Mouse (Mus musculus) heart, embryonic 10.5 days (tissue): ENCODE results near the gene Ddx19a. TPM values are rescaled to one million over a fixed set of nuclear protein-coding genes. Genes with fewer than 3 reads are reported as not detected.
A peak's percentile ranks its signal among the peaks of the same experiment; 100 is the strongest.
"Not testable (repeated sequence)": the region's sequence is repeated elsewhere in the genome, so short reads cannot be mapped to it uniquely, and the experiment has no call there.

Experiments used
- DNase-seq: peaks from one replicate; pipeline ENCODE4 v3.0.0-alpha.2; 2017; ENCODE audit warnings: low spot score
- H3K27ac ChIP-seq: fragments of 300-500 bp; sonication (generic); 2 replicates; pipeline ENCODE4 v1.5.1; 2016; ENCODE audit warnings: mild to moderate bottlenecking
- H3K27me3 ChIP-seq: fragments of 300-500 bp; sonication (generic); 2 replicates; pipeline ENCODE4 v1.6.1; 2016; ENCODE audit warnings: mild to moderate bottlenecking; ENCODE audit not compliant: poor library complexity, insufficient read depth, severe bottlenecking
- H3K36me3 ChIP-seq: fragments of 300-500 bp; sonication (generic); 2 replicates; pipeline ENCODE4 v1.6.1; 2016; ENCODE audit warnings: mild to moderate bottlenecking, moderate library complexity
- H3K4me1 ChIP-seq: fragments of 300-500 bp; sonication (generic); 2 replicates; pipeline ENCODE4 v1.6.1; 2016; ENCODE audit warnings: mild to moderate bottlenecking
- H3K4me3 ChIP-seq: fragments of 300-500 bp; sonication (generic); 2 replicates; pipeline ENCODE4 v1.5.1; 2016; ENCODE audit warnings: mild to moderate bottlenecking, moderate library complexity
- H3K9me3 ChIP-seq: fragments of 300-500 bp; sonication (generic); 2 replicates; pipeline ENCODE4 v1.6.1; 2016; ENCODE audit warnings: mild to moderate bottlenecking, moderate library complexity
- WGBS: fragments of 180-500 bp; shearing (Covaris S2); methylation state at CpG from one replicate; pipeline ENCODE4 v1.1.7; 2016; 5-methylcytosine and 5-hydroxymethylcytosine counted together
- polyA plus RNA-seq: library from polyadenylated mRNA; unstranded; fragments of >200 nt; fragmentation: Nextera tagmentation; extraction: Ambion mirVana; gene quantifications from 2 replicates; pipeline ENCODE4 v1.2.1, GENCODE M21; 2016

The Ddx19a gene
- polyA plus RNA-seq, 1 experiment from 2014 or later: 23.5 TPM

DNA sequence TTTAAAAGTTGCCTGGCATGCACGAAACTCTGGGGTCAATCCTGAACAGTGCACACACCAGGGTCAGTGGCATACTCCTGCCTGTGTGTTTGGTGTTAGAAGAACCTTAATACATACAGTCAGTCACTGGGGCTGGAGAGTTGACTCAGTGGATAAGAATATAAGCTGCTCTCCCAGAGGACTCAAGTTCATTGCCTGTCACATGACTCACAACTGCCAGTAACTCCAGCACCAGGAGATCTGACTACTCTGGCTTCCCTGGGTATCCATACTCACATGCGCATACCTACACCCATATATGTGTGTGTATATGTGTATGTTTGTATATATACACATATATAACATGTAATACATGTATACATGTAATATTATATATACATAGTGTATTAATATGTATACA is 34.5 kb downstream of the Ddx19a start:
- Histone ChIP-seq H3K4me1 (peaks cover 19% of the 10 kb centered on the region), H3K9me3 (no peaks in the 10 kb centered on the region), H3K4me3 (no peak overlapping the region), H3K36me3 (peaks cover 76% of the 10 kb centered on the region), H3K27ac (no peak overlapping the region), H3K27me3 (no peaks in the 10 kb centered on the region)
- no peak for DNase-seq
- WGBS: 96% methylated on average over 2 of the region's 2 CpGs

DNA sequence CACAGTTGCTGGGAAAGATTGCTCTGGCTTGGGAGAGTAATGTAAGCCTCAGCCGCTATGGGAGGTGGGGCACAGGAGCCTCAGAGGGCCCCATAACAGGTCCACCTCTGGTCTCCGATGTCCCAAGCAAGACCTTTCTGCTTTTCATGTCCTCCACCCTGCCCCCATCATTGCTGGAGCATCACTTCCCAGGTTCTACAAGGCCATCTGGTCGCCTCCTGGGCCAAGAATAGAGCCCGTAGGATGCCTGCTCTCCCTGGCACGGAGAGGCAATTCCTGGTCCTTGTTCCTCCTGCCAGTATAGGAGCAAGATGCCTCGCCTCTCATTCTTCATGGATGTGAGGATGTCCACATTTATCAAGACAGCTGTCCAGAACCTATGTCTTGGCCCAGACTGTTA is 37.7 kb downstream of the Ddx19a start:
- H3K36me3 ChIP-seq: peaks cover 67% of the 10 kb centered on the region

DNA sequence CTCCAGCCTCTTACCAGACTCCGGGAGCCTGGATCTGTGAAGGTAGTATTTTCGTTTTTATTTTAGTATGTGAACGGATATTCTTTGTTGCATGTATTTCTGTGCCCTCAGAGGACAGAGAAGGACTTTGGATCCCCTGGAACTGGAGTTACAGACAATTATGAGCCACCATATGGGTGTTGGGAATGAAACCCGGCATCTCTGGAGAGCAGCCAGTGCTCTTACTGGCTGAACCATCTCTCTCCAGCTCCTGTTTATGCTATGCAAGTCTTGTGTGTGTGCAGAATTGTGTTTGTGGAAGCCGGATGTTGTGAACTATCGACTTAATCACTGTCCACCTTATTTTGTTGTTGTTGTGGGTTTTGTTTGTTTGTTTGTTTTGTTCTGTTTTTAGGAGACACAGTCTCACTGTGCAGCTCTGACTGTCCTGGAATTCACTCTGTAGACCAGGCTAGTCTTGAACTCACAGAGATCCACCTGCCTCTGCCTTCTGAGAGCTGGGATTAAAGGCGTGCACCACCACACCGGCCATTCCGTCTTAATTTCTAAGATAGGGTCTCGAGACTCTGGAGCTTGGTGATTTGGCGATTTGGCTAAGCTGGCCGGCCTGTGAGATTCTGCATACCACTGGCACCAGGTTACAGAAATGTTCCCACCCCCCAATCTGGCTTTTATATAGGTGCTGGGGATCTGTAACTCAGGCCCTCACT is 38.4 kb downstream of the Ddx19a start:
- DNase-seq: no peak
- Histone ChIP-seq H3K27me3 (no peaks in the 10 kb centered on the region), H3K36me3 (peaks cover 69% of the 10 kb centered on the region), H3K9me3 (no peaks in the 10 kb centered on the region), H3K4me1 (peaks cover 14% of the 10 kb centered on the region), H3K4me3 (no peak overlapping the region), H3K27ac (no peak overlapping the region)
- WGBS: 94% methylated on average over 12 of the region's 12 CpGs

More for the DNA sequence above, 37.7 kb downstream of the Ddx19a start:
- Histone ChIP-seq H3K27ac (no peak overlapping the region), H3K4me3 (no peak overlapping the region), H3K27me3 (no peaks in the 10 kb centered on the region), H3K4me1 (peaks cover 13% of the 10 kb centered on the region), H3K9me3 (no peaks in the 10 kb centered on the region)
- WGBS: 92% methylated on average over 6 of the region's 6 CpGs
- DNase-seq: no peak

DNA sequence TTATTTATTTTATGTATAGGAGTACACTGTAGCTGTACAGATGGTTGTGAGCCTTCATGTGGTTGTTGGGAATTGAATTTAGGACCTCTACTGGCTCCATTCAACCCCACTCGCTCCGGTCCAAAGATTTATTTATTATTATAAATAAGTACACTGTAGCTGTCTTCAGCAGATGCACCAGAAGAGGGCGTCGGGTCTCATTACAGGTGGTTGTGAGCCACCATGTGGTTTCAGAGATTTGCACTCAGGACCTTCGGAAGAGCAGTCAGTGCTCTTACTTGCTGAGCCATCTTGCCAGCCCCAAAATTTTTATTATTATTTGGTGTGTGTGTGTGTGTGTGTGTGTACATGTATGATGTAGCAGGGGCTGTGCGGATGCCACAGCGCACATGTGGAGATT is 39.0 kb downstream of the Ddx19a start:
- not testable (repeated sequence) for H3K27me3 ChIP-seq, H3K9me3 ChIP-seq, H3K4me3 ChIP-seq, DNase-seq, H3K27ac ChIP-seq
- H3K4me1 ChIP-seq: peaks cover 14% of the 10 kb centered on the region
- WGBS: 91% methylated on average over 7 of the region's 7 CpGs
- H3K36me3 ChIP-seq: peaks cover 69% of the 10 kb centered on the region

DNA sequence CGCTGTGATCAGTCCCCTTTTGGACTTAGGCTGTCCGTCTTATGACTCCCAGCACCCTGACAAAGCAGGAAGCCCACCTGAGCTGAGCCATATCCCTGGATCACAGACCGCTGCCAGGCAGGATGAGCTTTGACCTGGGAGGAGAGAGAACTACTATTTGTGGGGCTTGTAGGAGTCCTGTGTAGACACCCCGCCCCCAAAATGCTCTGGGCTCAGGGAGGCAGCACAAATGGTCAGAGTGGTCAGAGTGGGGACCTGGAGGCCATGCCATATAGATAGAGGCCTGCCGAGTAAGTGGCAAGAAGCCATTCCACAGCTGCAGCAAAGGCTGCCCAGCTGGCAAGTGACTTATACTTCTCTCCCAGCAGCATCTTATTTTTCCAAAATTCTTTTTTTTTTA is 39.5 kb downstream of the Ddx19a start:
- Histone ChIP-seq H3K4me3 (no peak overlapping the region), H3K36me3 (peaks cover 68% of the 10 kb centered on the region), H3K9me3 (no peaks in the 10 kb centered on the region), H3K4me1 (peaks cover 14% of the 10 kb centered on the region), H3K27me3 (no peaks in the 10 kb centered on the region), H3K27ac (no peak overlapping the region)
- no peak for DNase-seq
- 86% methylated on average over 5 of the region's 5 CpGs for WGBS

DNA sequence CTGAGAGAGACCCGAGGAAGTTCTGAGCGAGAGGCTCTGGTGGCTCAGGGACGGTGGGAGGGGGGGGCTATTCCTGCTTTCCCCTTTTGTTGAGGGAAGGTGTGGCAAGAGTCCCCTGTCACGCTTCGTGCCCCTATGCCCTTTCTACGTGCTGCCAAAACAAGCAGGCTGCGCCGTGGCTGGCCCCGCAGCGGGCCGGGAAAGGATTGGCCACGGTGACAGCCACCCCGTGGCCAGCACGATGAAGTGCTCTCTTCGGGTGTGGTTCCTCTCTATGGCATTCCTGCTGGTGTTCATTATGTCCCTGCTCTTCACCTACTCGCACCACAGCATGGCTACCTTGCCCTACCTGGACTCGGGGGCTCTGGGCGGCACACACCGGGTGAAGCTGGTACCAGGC is 40.1 kb downstream of the Ddx19a start:
- peaks cover 14% of the 10 kb centered on the region for H3K4me1 ChIP-seq
- H3K36me3 ChIP-seq: peaks cover 65% of the 10 kb centered on the region
- H3K4me3 ChIP-seq: no peak overlapping the region
- H3K27ac ChIP-seq: 0 out of 2 replicates have a peak overlapping the region, but pooled peaks have one; percentile 13
- 85% methylated on average over 19 of the region's 19 CpGs for WGBS
- no peaks in the 10 kb centered on the region for H3K9me3 ChIP-seq
- DNase-seq: no peak
- no peaks in the 10 kb centered on the region for H3K27me3 ChIP-seq

DNA sequence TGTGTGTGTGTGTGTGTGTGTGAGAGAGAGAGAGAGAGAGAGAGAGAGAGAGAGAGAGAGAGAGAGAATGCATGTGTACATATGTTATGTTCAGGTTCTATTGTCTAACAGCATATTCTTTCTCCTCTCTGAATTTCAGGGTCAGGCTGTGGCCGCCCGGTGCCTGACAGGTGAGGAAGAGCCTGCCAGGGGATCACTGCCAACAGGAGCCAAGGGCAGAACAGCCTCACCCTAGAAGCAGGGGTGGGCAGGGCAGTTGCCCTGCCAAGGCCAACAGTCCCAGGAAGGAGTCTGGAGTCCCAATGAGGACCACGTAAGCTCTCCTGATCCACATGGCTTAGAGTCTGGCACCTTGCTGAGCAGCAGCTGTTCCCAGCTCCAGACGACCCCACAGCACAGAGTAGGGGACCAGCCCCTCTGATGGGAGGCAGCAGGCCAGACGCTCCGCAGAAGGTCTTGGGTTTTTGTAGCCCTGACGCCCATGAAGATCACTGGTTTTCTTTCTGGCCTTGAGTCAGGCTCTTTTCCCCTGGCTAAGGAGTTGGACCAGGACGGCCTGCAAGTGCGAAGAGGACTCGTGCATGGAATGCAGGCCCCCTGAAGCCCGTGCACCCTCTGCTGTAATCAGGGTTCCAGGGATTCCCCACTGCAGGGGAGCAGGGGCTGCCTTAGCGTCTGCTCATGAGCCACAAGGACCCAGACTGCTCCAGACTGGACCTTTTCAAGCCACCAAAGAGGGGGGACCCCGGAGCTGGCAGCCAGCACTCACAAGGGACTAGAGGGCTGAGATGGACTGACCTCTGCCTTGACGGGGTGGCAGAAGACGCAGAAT is 40.8 kb downstream of the Ddx19a start:
- Histone ChIP-seq H3K4me1 (peaks cover 14% of the 10 kb centered on the region), H3K27ac (0 out of 2 replicates have a peak overlapping the region, but pooled peaks have one; percentile 13), H3K36me3 (peaks cover 65% of the 10 kb centered on the region), H3K9me3 (no peaks in the 10 kb centered on the region), H3K4me3 (no peak overlapping the region), H3K27me3 (no peaks in the 10 kb centered on the region)
- no peak for DNase-seq
- WGBS: 84% methylated on average over 15 of the region's 15 CpGs

DNA sequence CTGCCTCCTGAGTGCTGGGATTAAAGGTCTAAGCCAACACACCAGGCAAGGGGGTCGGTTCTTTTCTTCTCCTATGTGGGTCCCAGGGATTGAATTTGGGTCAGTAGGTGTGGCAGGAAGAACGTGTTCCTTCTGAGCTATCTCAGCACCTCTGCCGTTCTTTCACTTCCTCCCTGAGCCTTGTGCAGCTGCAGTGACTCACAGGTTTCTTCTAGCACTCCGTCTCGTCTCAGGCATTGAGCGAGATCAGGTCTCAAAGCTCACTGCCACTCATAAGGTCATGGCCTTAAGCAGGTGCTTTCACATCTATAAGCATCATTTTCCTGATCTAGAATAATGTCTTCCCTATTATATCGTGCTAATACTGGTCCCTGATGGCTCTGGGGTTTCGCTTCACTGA is 42.8 kb downstream of the Ddx19a start:
- DNase-seq: no peak
- Histone ChIP-seq H3K9me3 (no peaks in the 10 kb centered on the region), H3K36me3 (peaks cover 61% of the 10 kb centered on the region), H3K4me3 (no peak overlapping the region), H3K4me1 (peaks cover 17% of the 10 kb centered on the region), H3K27me3 (no peaks in the 10 kb centered on the region), H3K27ac (no peak overlapping the region)
- WGBS: 75% methylated on average over 8 of the region's 8 CpGs

DNA sequence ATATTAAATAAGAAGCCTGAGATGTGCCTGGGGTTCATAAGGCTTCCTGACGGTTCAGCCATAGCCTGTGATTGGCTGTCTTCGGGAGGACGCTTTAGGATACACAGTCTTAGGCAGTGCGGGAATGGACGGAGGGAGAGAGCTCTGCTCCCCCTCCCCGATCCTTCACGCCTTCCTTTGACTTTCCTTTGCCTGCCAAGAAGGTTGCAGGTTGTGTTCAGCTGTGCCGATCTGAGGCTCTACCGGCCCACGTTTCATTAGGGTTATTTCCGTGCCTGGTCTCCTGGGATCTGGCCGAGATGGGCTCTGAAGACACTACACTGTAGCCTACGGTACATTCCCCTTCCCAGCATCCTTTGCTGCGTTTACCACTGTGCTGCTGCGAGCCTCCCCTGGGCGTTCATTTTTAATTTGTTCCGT is 47.5 kb downstream of the Ddx19a start:
- peaks cover 30% of the 10 kb centered on the region for H3K36me3 ChIP-seq
- 84% methylated on average over 17 of the region's 17 CpGs for WGBS
- H3K4me1 ChIP-seq: peaks cover 27% of the 10 kb centered on the region
- no peak for DNase-seq
- H3K9me3 ChIP-seq: no peaks in the 10 kb centered on the region
- no peak overlapping the region for H3K4me3 ChIP-seq
- no peak overlapping the region for H3K27ac ChIP-seq
- no peaks in the 10 kb centered on the region for H3K27me3 ChIP-seq

DNA sequence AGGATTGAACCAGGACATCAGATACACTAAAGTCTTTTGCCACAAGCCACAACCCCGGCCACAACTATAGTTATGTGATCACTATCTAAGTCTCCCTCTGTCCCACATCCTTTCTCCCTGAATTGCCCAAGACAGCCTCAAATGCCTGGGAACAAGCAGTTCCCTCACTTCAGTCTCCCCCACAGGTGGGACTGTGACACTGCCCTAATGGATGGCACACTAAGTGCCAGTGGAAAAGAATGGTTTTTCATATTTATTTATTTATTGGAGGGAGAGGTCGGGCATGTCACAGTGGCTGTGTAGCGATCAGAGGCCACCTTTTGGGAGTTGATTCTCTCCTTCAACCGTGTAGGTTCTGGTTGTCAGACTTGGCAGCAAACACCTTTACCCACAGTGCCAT is 51.9 kb downstream of the Ddx19a start:
- H3K27ac ChIP-seq: no peak overlapping the region
- no peak for DNase-seq
- no peaks in the 10 kb centered on the region for H3K27me3 ChIP-seq
- WGBS: 67% methylated on average over 4 of the region's 4 CpGs
- peaks cover 52% of the 10 kb centered on the region for H3K4me1 ChIP-seq
- 0 out of 2 replicates have a peak, but pooled peaks cover 2% of the 10 kb centered on the region for H3K36me3 ChIP-seq
- H3K4me3 ChIP-seq: no peak overlapping the region
- H3K9me3 ChIP-seq: no peaks in the 10 kb centered on the region

DNA sequence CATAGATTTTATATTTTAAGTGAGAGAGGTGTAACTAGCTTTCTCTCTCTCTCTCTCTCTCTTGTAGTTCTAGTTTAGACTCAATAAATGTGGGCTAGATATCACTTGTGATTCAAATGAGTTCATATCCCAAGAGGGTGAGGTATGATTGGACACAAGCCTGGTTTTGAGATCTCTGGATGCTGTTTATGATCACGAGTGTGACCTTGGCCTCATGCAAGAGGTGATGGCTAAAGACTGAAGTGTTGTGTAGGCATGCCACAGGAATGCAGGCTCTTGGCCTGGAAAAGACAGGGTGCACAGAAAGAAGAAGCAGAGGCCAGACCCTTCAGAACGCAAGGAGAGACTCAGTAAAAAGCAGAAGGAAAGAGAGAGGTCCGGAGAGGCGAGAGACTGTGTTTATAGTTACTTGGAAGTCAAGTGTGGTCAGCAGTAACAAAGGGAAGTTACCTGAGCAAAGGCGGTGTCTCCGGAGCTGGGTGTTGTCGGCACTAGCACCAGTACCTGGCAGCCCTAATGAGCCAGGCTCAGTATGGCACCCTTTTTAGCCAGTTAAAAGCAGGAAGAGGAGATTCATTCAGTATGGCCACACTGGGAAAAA is 53.2 kb downstream of the Ddx19a start:
- WGBS: 79% methylated on average over 7 of the region's 7 CpGs
- DNase-seq: no peak
- peaks cover 57% of the 10 kb centered on the region for H3K4me1 ChIP-seq
- H3K36me3 ChIP-seq: 0 out of 2 replicates have a peak, but pooled peaks cover 2% of the 10 kb centered on the region
- H3K27ac ChIP-seq: peak overlapping the region; percentile 62; the same call in 1 of the 2 replicates
- no peaks in the 10 kb centered on the region for H3K9me3 ChIP-seq
- no peak overlapping the region for H3K4me3 ChIP-seq
- H3K27me3 ChIP-seq: no peaks in the 10 kb centered on the region

DNA sequence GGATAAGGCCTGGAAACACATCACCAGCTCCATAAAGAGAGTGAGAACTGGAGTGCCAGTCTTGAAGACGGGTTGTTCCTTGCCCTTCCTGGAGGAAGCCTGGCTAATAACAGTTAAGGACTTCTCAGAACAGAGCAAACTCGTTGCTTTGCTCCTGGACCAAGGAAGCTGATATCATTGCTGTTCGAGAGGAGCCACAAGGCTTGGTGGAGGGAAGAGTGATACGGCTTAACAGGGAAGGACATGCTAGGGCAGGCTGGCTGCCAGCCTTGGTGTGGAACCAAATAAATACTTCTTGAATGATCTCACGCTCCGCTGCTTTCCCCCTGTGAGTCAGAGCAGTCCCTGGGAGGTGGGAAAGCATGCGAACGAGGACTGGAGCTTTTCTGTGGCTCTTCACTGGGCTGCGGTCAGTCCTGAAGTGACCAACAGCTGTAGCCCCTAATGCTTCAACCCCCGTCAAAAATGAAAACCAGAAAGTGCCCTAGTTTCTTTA is 56.1 kb downstream of the Ddx19a start:
- Histone ChIP-seq H3K9me3 (no peaks in the 10 kb centered on the region), H3K4me1 (peaks cover 58% of the 10 kb centered on the region), H3K27me3 (no peaks in the 10 kb centered on the region), H3K36me3 (0 out of 2 replicates have a peak, but pooled peaks cover 2% of the 10 kb centered on the region), H3K27ac (peak overlapping the region; percentile 57; the same call in 1 of the 2 replicates), H3K4me3 (peak overlapping the region; percentile 19; the same call in 1 of the 2 replicates)
- 46% methylated on average over 10 of the region's 10 CpGs for WGBS
- DNase-seq: no peak
